Mouse (Mus musculus) liver, postnatal 0 days (tissue): Measurements from ENCODE around the gene Btnl10.
"Not testable (repeated sequence)": the region's sequence is repeated elsewhere in the genome, so short reads cannot be mapped to it uniquely, and the experiment has no call there.

Experiments used
- CTCF ChIP-seq: sonication (generic); IDR thresholded peaks from 2 replicates; pipeline ENCODE4 v1.5.1; 2016; ENCODE audit warnings: antibody characterized with exemption, low read depth
- EP300 ChIP-seq: IDR thresholded peaks from 2 replicates; pipeline ENCODE4 v1.6.1; 2016; ENCODE audit warnings: antibody characterized with exemption, low read depth, mild to moderate bottlenecking

- not testable (repeated sequence) for TF ChIP-seq CTCF, EP300
These were observed 36.4 kb downstream of the Btnl10 start for GRCm38 (mm10) chr11:58954170-58954419.
